Mouse (Mus musculus) right cerebral cortex, adult 18-20 months (tissue): Measurements from ENCODE around the gene Mcat.

ENCODE experiments used
- DNase-seq: peaks from one replicate; pipeline ENCODE4 v3.0.0; 2022; ENCODE audit warnings: mixed read lengths

Mcat gene

GRCm38 (mm10) chr15:83563327-83563856, at the start of gene Mcat, which contains the start of gene Tspo:
Gene Mcat (minus strand): TSS chr15:83563787.
Gene Tspo (plus strand): TSS chr15:83563592.
- no peak for DNase-seq

- DNase-seq: peak; percentile 52
Measured at GRCm38 (mm10) chr15:83607115-83607802, 43.7 kb upstream of the Mcat start.

- DNase-seq: no peak
Measured at GRCm38 (mm10) chr15:83606700-83607099, 43.1 kb upstream of the Mcat start.

- DNase-seq: no peak
Measured at GRCm38 (mm10) chr15:83606216-83606615, 42.6 kb upstream of the Mcat start.

- no peak for DNase-seq
Measured at GRCm38 (mm10) chr15:83603426-83603825, 39.8 kb upstream of the Mcat start.

- no peak for DNase-seq
Measured at GRCm38 (mm10) chr15:83603046-83603396, 39.4 kb upstream of the Mcat start.

- no peak for DNase-seq
Measured at GRCm38 (mm10) chr15:83602372-83603045, 38.9 kb upstream of the Mcat start.

- no peak for DNase-seq
Measured at GRCm38 (mm10) chr15:83601185-83601584, 37.6 kb upstream of the Mcat start.

- no peak for DNase-seq
Measured at GRCm38 (mm10) chr15:83596833-83597232, 33.2 kb upstream of the Mcat start.

- DNase-seq: no peak
Measured at GRCm38 (mm10) chr15:83595364-83595711, 31.8 kb upstream of the Mcat start.

GRCm38 (mm10) chr15:83594513-83595363, 31.2 kb upstream of the Mcat start, which contains the start of gene Ttll12:
Gene Ttll12 (minus strand): TSS chr15:83595157.
- peak; percentile 97 for DNase-seq

- no peak for DNase-seq
Measured at GRCm38 (mm10) chr15:83593702-83594512, 30.3 kb upstream of the Mcat start.

GRCm38 (mm10) chr15:83593189-83593585, 29.6 kb upstream of the Mcat start:
- DNase-seq: no peak

- no peak for DNase-seq
Measured at GRCm38 (mm10) chr15:83592260-83593188, 28.9 kb upstream of the Mcat start.

- DNase-seq: no peak
Measured at GRCm38 (mm10) chr15:83591758-83592157, 28.2 kb upstream of the Mcat start.

GRCm38 (mm10) chr15:83590841-83591240, 27.3 kb upstream of the Mcat start:
- DNase-seq: no peak

GRCm38 (mm10) chr15:83584741-83585220, 21.2 kb upstream of the Mcat start:
- no peak for DNase-seq

- DNase-seq: no peak
Measured at GRCm38 (mm10) chr15:83583419-83584156, 20.0 kb upstream of the Mcat start.

GRCm38 (mm10) chr15:83582931-83583330, 19.3 kb upstream of the Mcat start:
- no peak for DNase-seq

- no peak for DNase-seq
Measured at GRCm38 (mm10) chr15:83576651-83577050, 13.1 kb upstream of the Mcat start.
